Mouse (Mus musculus): ENCODE measurements at regions not wholly inside any gene's neighbourhood (a gene's known extent, or its start where the extent isn't known, plus 50 kb on each side); places are given as distances from the start of the nearest gene placed in this dataset.

GRCm38 (mm10) chr3:83495584-83495983 is 270.5 kb upstream of the Sfrp2 start:
- TF ChIP-seq CTCF (IDR thresholded peaks at IDR 0.05; ENCODE audit: low read depth, low read length) = no peak
- no peak for TF ChIP-seq POLR2A (IDR thresholded peaks at IDR 0.05; ENCODE audit: extremely low read depth, insufficient read depth, low read length)
